8 mouse cellular contexts compared by ENCODE assay signal in the genomic region with DNA sequence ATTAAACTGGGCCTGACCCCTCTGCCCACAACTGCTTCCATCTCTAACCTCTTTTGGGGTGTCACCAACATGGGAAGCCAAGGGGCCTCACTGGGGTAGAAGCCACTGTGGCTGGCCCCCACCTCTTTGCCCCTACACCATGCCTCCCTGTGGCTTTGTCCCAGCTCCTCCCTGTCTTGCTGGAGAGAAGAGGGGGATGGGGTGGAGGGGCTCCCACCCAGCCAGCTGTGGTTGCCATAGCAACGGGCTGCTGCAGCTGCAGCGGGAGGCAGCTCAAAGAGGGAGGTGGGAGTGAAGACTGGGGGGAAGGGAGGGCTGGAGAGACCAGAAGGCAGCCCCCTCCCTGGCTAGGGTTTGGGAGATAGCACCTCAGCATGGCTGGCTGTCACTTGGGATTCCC. TPM values are rescaled to one million over a fixed set of nuclear protein-coding genes. Genes with fewer than 3 reads are reported as not detected.
DNase-seq lines count a peak whose midpoint lies in the region; ATAC-seq and TF ChIP-seq lines count a peak whose summit lies in the region.

No protein-coding gene starts in this region.

- TF ChIP-seq CTCF in cortical plate, adult 2 months (IDR thresholded peaks at IDR 0.05; ENCODE audit: extremely low read depth, insufficient read depth, low read length): no peak

- peak; percentile 60 for DNase-seq in kidney, postnatal 10 days
- DNase-seq in kidney, adult 11 months: no peak
- peak; percentile 59 to 75 for DNase-seq in gastrocnemius, postnatal 4 days (ENCODE audit: low spot score in 2 of 2)
- DNase-seq in lung, postnatal 10 days: peak; percentile 86
- peak; percentile 68 for DNase-seq in testis, postnatal 14 days (ENCODE audit: low spot score)

- no peak overlapping the region for H3K4me3 ChIP-seq in cortical plate, adult 2 months (ENCODE audit: insufficient read depth, low read length)

- no peak for TF ChIP-seq POLR2A in cortical plate, adult 2 months (IDR thresholded peaks at IDR 0.05; ENCODE audit: extremely low read depth, insufficient read depth, low read length)

- peaks cover 21% of the 10 kb centered on the region for H3K4me1 ChIP-seq in cortical plate, adult 2 months (ENCODE audit: control insufficient read depth, insufficient read depth, low read length)

- H3K27ac ChIP-seq in cortical plate, adult 2 months (ENCODE audit: insufficient read depth, low read length): peak overlapping the region; percentile 79

- ATAC-seq in activated CD4-positive, CD25-positive, alpha-beta regulatory T cell, adult 4 months: no peak
- ATAC-seq in megakaryocyte-erythroid progenitor cell, adult 5-6 weeks (replicated peaks; ENCODE audit: low FRiP score, low TSS enrichment, poor library complexity, severe bottlenecking): no peak

RNA-seq across cellular contexts. Expression of gene Dpf1, which starts 13.8 kb away (rescaled TPM):
- polyA plus RNA-seq in cortical plate, adult 2 months (2012; rRNA removed): 59.6 and 65.1 TPM in 2 replicates
- 1 to 10 TPM; 4.3 TPM for total RNA-seq in gastrocnemius, postnatal 4 days (2021)
- not detected for polyA plus RNA-seq in activated CD4-positive, CD25-positive, alpha-beta regulatory T cell, adult 4 months (2017; shearing (Covaris generic))
- total RNA-seq in megakaryocyte-erythroid progenitor cell, adult 5-6 weeks (2014; fragmentation: Nextera tagmentation): 2.5 and 2.9 TPM in 2 replicates
- 0.19 and 14.6 TPM in 2 replicates for total RNA-seq in megakaryocyte-erythroid progenitor cell, adult 5-6 weeks (2017)

RNA-seq across cellular contexts. Expression of gene Ppp1r14a, which starts 28.4 kb away (rescaled TPM):
- polyA plus RNA-seq in cortical plate, adult 2 months (2012; rRNA removed): 40.8 and 44.7 TPM in 2 replicates
- 10 to 100 TPM; 16.0 to 16.9 TPM for total RNA-seq in gastrocnemius, postnatal 4 days (2021)
- not detected for polyA plus RNA-seq in activated CD4-positive, CD25-positive, alpha-beta regulatory T cell, adult 4 months (2017; shearing (Covaris generic))
- not detected in 2 replicates for total RNA-seq in megakaryocyte-erythroid progenitor cell, adult 5-6 weeks (2014; fragmentation: Nextera tagmentation)
- total RNA-seq in megakaryocyte-erythroid progenitor cell, adult 5-6 weeks (2017): not detected in 2 replicates

RNA-seq across cellular contexts. Expression of gene Spint2, which starts 35.8 kb away (rescaled TPM):
- polyA plus RNA-seq in cortical plate, adult 2 months (2012; rRNA removed): 25.9 and 27.4 TPM in 2 replicates
- total RNA-seq in gastrocnemius, postnatal 4 days (2021): 1 to 10 TPM; 7.3 to 9.6 TPM
- 10 to 100 TPM; 66.6 to 70.2 TPM for polyA plus RNA-seq in activated CD4-positive, CD25-positive, alpha-beta regulatory T cell, adult 4 months (2017; shearing (Covaris generic))
- total RNA-seq in megakaryocyte-erythroid progenitor cell, adult 5-6 weeks (2014; fragmentation: Nextera tagmentation): 34.9 and 39.2 TPM in 2 replicates
- total RNA-seq in megakaryocyte-erythroid progenitor cell, adult 5-6 weeks (2017): 28.1 and 35.4 TPM in 2 replicates

Comparison
In these comparisons a context has a peak if more than half of its experiments do, and no peak if none do; other contexts are left out.
1. RNA of gene Ppp1r14a, which starts 28.4 kb away (total RNA-seq): 16.0 to 16.9 TPM in gastrocnemius, postnatal 4 days; not detected in megakaryocyte-erythroid progenitor cell, adult 5-6 weeks; every median in the first group is over 10 times any median in the second.